Mouse (Mus musculus): ENCODE results near the gene Aldh1l1. TPM values are rescaled to one million over a fixed set of nuclear protein-coding genes. Genes with fewer than 3 reads are reported as not detected.

Aldh1l1 gene
- 46.5 and 72.2 TPM in 2 replicates for polyA plus RNA-seq (2015; fragmentation: Nextera tagmentation; extraction: Ambion mirVana)

GRCm38 (mm10) chr6:90486176-90486921, at the start of gene Aldh1l1:
Gene Aldh1l1, plus strand, starts transcription at chr6:90486427.
- no peak within 1 kb of the TSS for H3K4me3 ChIP-seq (ENCODE audit: low read depth, low read length)
- H3K9ac ChIP-seq (ENCODE audit: low read depth, low read length), result no peak within 1 kb of the TSS
- no peak within 1 kb of the TSS for H3K27ac ChIP-seq (ENCODE audit: low read length)
- H3K9me3 ChIP-seq (replicated peaks; ENCODE audit: control insufficient read depth, low read length, poor library complexity, severe bottlenecking), result no peaks in the 10 kb centered on the region
- H3K36me3 ChIP-seq (ENCODE audit: control insufficient read depth, insufficient read depth, low read length), result no peaks in the 10 kb centered on the region
- H3K4me2 ChIP-seq (ENCODE audit: low read length), result no peak within 1 kb of the TSS
- no peaks in the 10 kb centered on the region for H3K4me1 ChIP-seq (ENCODE audit: control insufficient read depth, insufficient read depth, low read length)
- 83% methylated on average over 12 of the region's 12 CpGs for WGBS
- H3K27me3 ChIP-seq (ENCODE audit: control insufficient read depth, insufficient read depth, low read depth, low read length), result no peaks in the 10 kb centered on the region
- no peak for ATAC-seq

- ATAC-seq, result no peak
Observed at GRCm38 (mm10) chr6:90437041-90437440, 49.2 kb upstream of the Aldh1l1 start.

DNA sequence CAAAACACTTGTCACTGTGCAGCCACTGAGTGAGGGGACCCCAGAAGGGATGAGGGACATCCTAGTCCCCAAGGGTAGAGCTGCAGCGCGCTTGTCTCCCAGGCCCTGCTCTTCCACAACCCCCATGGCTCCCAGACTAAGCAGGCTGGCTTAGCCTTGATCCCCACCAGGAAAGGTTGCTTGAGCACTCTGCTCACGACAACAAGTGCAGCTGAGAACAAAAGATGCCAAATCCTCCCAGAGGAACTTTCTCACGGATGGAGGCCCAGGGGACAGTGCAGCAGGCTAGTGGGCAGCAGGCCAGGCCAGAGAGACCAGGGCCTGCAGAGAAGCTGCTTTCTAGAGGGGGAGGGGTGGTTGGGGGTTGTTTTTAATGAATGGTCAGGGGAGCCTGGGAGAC, 39.3 kb upstream of the Aldh1l1 start:
- Histone ChIP-seq H3K4me3 (ENCODE audit: low read depth, low read length) (no peak overlapping the region), H3K9me3 (replicated peaks; ENCODE audit: control insufficient read depth, low read length, poor library complexity, severe bottlenecking) (no peaks in the 10 kb centered on the region), H3K4me1 (ENCODE audit: control insufficient read depth, insufficient read depth, low read length) (no peaks in the 10 kb centered on the region), H3K36me3 (ENCODE audit: control insufficient read depth, insufficient read depth, low read length) (no peaks in the 10 kb centered on the region), H3K4me2 (ENCODE audit: low read length) (no peak overlapping the region), H3K9ac (ENCODE audit: low read depth, low read length) (no peak overlapping the region), H3K27ac (ENCODE audit: low read length) (peak overlapping the region; percentile 44), H3K27me3 (ENCODE audit: control insufficient read depth, insufficient read depth, low read depth, low read length) (no peaks in the 10 kb centered on the region)
- ATAC-seq, result peak; percentile 76
- WGBS, result 10% methylated on average over 4 of the region's 4 CpGs

More at GRCm38 (mm10) chr6:90437041-90437440, 49.2 kb upstream of the Aldh1l1 start:
- Histone ChIP-seq H3K4me1 (ENCODE audit: control insufficient read depth, insufficient read depth, low read length) (no peaks in the 10 kb centered on the region), H3K4me2 (ENCODE audit: low read length) (no peak overlapping the region), H3K4me3 (ENCODE audit: low read depth, low read length) (no peak overlapping the region), H3K9me3 (replicated peaks; ENCODE audit: control insufficient read depth, low read length, poor library complexity, severe bottlenecking) (no peaks in the 10 kb centered on the region), H3K27me3 (ENCODE audit: control insufficient read depth, insufficient read depth, low read depth, low read length) (no peaks in the 10 kb centered on the region), H3K36me3 (ENCODE audit: control insufficient read depth, insufficient read depth, low read length) (no peaks in the 10 kb centered on the region), H3K9ac (ENCODE audit: low read depth, low read length) (no peak overlapping the region), H3K27ac (ENCODE audit: low read length) (no peak overlapping the region)
- 95% methylated on average over 3 of the region's 3 CpGs for WGBS

DNA sequence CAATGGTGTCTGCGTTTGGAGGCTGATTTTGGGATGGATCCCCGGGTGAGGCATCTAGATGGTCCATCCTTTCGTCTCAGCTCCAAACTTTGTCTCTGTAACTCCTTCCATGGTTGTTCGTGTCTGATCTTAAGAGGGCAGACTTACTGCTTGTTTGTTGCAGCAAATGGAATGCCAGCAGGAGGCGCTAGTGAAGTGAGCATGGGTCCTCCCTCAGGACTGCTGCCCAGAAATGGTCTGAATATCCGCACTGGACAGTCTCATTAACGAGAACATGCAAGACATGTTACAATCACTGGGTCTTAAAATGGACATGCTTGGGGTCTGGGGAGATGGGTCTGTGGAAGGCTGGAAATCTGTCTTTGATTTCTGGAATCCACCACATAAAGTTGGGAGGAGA, 36.0 kb upstream of the Aldh1l1 start:
- no peak overlapping the region for H3K9ac ChIP-seq (ENCODE audit: low read depth, low read length)
- no peak for ATAC-seq
- WGBS, result 30% methylated on average over 7 of the region's 7 CpGs
- no peaks in the 10 kb centered on the region for H3K4me1 ChIP-seq (ENCODE audit: control insufficient read depth, insufficient read depth, low read length)
- no peaks in the 10 kb centered on the region for H3K9me3 ChIP-seq (replicated peaks; ENCODE audit: control insufficient read depth, low read length, poor library complexity, severe bottlenecking)
- no peaks in the 10 kb centered on the region for H3K36me3 ChIP-seq (ENCODE audit: control insufficient read depth, insufficient read depth, low read length)
- no peak overlapping the region for H3K27ac ChIP-seq (ENCODE audit: low read length)
- H3K4me2 ChIP-seq (ENCODE audit: low read length), result no peak overlapping the region
- no peaks in the 10 kb centered on the region for H3K27me3 ChIP-seq (ENCODE audit: control insufficient read depth, insufficient read depth, low read depth, low read length)
- no peak overlapping the region for H3K4me3 ChIP-seq (ENCODE audit: low read depth, low read length)

- WGBS, result 78% methylated on average over 5 of the region's 5 CpGs
- Histone ChIP-seq H3K4me1 (ENCODE audit: control insufficient read depth, insufficient read depth, low read length) (no peaks in the 10 kb centered on the region), H3K4me2 (ENCODE audit: low read length) (no peak overlapping the region), H3K4me3 (ENCODE audit: low read depth, low read length) (no peak overlapping the region), H3K9ac (ENCODE audit: low read depth, low read length) (no peak overlapping the region), H3K9me3 (replicated peaks; ENCODE audit: control insufficient read depth, low read length, poor library complexity, severe bottlenecking) (no peaks in the 10 kb centered on the region), H3K27ac (ENCODE audit: low read length) (no peak overlapping the region), H3K36me3 (ENCODE audit: control insufficient read depth, insufficient read depth, low read length) (no peaks in the 10 kb centered on the region), H3K27me3 (ENCODE audit: control insufficient read depth, insufficient read depth, low read depth, low read length) (no peaks in the 10 kb centered on the region)
- ATAC-seq, result peak; percentile 59; the same call in 1 of the 2 replicates
Observed at GRCm38 (mm10) chr6:90450697-90451096, 35.5 kb upstream of the Aldh1l1 start.

- Histone ChIP-seq H3K4me1 (ENCODE audit: control insufficient read depth, insufficient read depth, low read length) (no peaks in the 10 kb centered on the region), H3K9ac (ENCODE audit: low read depth, low read length) (no peak overlapping the region), H3K4me2 (ENCODE audit: low read length) (no peak overlapping the region), H3K4me3 (ENCODE audit: low read depth, low read length) (no peak overlapping the region), H3K9me3 (replicated peaks; ENCODE audit: control insufficient read depth, low read length, poor library complexity, severe bottlenecking) (no peaks in the 10 kb centered on the region), H3K27me3 (ENCODE audit: control insufficient read depth, insufficient read depth, low read depth, low read length) (no peaks in the 10 kb centered on the region), H3K36me3 (ENCODE audit: control insufficient read depth, insufficient read depth, low read length) (no peaks in the 10 kb centered on the region), H3K27ac (ENCODE audit: low read length) (no peak overlapping the region)
- ATAC-seq, result no peak
- WGBS, result 91% methylated on average over 5 of the region's 5 CpGs
Observed at GRCm38 (mm10) chr6:90451512-90451911, 34.7 kb upstream of the Aldh1l1 start.

GRCm38 (mm10) chr6:90452603-90453002, 33.6 kb upstream of the Aldh1l1 start:
- Histone ChIP-seq H3K4me1 (ENCODE audit: control insufficient read depth, insufficient read depth, low read length) (no peaks in the 10 kb centered on the region), H3K27me3 (ENCODE audit: control insufficient read depth, insufficient read depth, low read depth, low read length) (no peaks in the 10 kb centered on the region), H3K4me2 (ENCODE audit: low read length) (no peak overlapping the region), H3K4me3 (ENCODE audit: low read depth, low read length) (no peak overlapping the region), H3K27ac (ENCODE audit: low read length) (no peak overlapping the region), H3K9me3 (replicated peaks; ENCODE audit: control insufficient read depth, low read length, poor library complexity, severe bottlenecking) (no peaks in the 10 kb centered on the region), H3K9ac (ENCODE audit: low read depth, low read length) (no peak overlapping the region), H3K36me3 (ENCODE audit: control insufficient read depth, insufficient read depth, low read length) (no peaks in the 10 kb centered on the region)
- ATAC-seq, result no peak

- no peak overlapping the region for H3K4me3 ChIP-seq (ENCODE audit: low read depth, low read length)
- no peaks in the 10 kb centered on the region for H3K36me3 ChIP-seq (ENCODE audit: control insufficient read depth, insufficient read depth, low read length)
- H3K9ac ChIP-seq (ENCODE audit: low read depth, low read length), result no peak overlapping the region
- H3K27ac ChIP-seq (ENCODE audit: low read length), result no peak overlapping the region
- H3K9me3 ChIP-seq (replicated peaks; ENCODE audit: control insufficient read depth, low read length, poor library complexity, severe bottlenecking), result no peaks in the 10 kb centered on the region
- 83% methylated on average over 5 of the region's 5 CpGs for WGBS
- no peaks in the 10 kb centered on the region for H3K27me3 ChIP-seq (ENCODE audit: control insufficient read depth, insufficient read depth, low read depth, low read length)
- no peak overlapping the region for H3K4me2 ChIP-seq (ENCODE audit: low read length)
- no peak for ATAC-seq
- no peaks in the 10 kb centered on the region for H3K4me1 ChIP-seq (ENCODE audit: control insufficient read depth, insufficient read depth, low read length)
Observed at GRCm38 (mm10) chr6:90453751-90454150, 32.5 kb upstream of the Aldh1l1 start.

DNA sequence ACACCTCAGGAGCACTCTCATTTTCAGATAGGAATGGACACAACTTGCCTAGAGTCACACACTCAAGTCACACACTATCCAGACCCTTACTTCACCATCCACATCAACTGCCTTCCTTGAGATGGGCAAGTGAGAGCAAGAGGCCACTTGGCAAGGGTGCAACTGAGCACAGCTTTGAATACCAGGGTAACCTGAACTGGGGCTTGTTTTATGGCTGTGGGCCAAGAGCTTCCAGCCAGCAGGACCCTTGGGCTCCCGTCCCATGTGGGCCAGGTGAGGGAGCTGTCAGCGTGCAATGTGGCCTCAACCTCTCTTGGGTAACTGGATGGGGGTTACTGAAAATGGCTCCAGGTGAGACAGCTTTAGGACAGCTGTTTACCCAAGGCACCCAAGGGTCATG, 28.8 kb upstream of the Aldh1l1 start:
- H3K4me3 ChIP-seq (ENCODE audit: low read depth, low read length), result no peak overlapping the region
- no peak overlapping the region for H3K9ac ChIP-seq (ENCODE audit: low read depth, low read length)
- no peak overlapping the region for H3K27ac ChIP-seq (ENCODE audit: low read length)
- H3K4me1 ChIP-seq (ENCODE audit: control insufficient read depth, insufficient read depth, low read length), result peaks cover 4% of the 10 kb centered on the region; the same call in 1 of the 2 replicates
- H3K27me3 ChIP-seq (ENCODE audit: control insufficient read depth, insufficient read depth, low read depth, low read length), result peaks cover 9% of the 10 kb centered on the region; the same call in 1 of the 2 replicates
- no peaks in the 10 kb centered on the region for H3K36me3 ChIP-seq (ENCODE audit: control insufficient read depth, insufficient read depth, low read length)
- WGBS, result 84% methylated on average over 2 of the region's 2 CpGs
- H3K4me2 ChIP-seq (ENCODE audit: low read length), result no peak overlapping the region
- no peak for ATAC-seq
- H3K9me3 ChIP-seq (replicated peaks; ENCODE audit: control insufficient read depth, low read length, poor library complexity, severe bottlenecking), result no peaks in the 10 kb centered on the region

Data from midbrain, embryonic 16.5 days (tissue).